Comparison of ENCODE assay signal across 8 mouse cellular contexts in genomic region chr7:120843037-120843621, GRCm38 (mm10). TPM values are rescaled to one million over a fixed set of nuclear protein-coding genes. Genes with fewer than 3 reads are reported as not detected.
DNase-seq lines count a peak whose midpoint lies in the region; ATAC-seq and TF ChIP-seq lines count a peak whose summit lies in the region.

No protein-coding gene starts in this region.

- no peaks in the 10 kb centered on the region for H3K9me3 ChIP-seq in hindbrain, embryonic 16.5 days (ENCODE audit: control insufficient read depth, low read length)

- TF ChIP-seq CTCF in left cerebral cortex, adult 2 months (IDR thresholded peaks at IDR 0.05), result no peak

- peak overlapping the region; percentile 91 for H3K27ac ChIP-seq in hindbrain, embryonic 16.5 days (ENCODE audit: low read depth, low read length)
- H3K27ac ChIP-seq in left cerebral cortex, adult 2 months, result peak overlapping the region; percentile 88
- peak overlapping the region; percentile 8; the same call in 1 of the 2 replicates for H3K27ac ChIP-seq in macrophage

- H3K4me2 ChIP-seq in hindbrain, embryonic 16.5 days (ENCODE audit: low read length), result peak overlapping the region; percentile 73

- under 1% methylated on average over 39 of the region's 40 CpGs for WGBS in hindbrain, embryonic 16.5 days
- 1% methylated on average over 39 of the region's 40 CpGs for WGBS in macrophage (ENCODE audit: missing documents)

- no peaks in the 10 kb centered on the region; the same call in 1 of the 2 replicates for H3K79me2 ChIP-seq in macrophage (ENCODE audit: inconsistent target)

- no peaks in the 10 kb centered on the region for H3K36me3 ChIP-seq in hindbrain, embryonic 16.5 days (ENCODE audit: control insufficient read depth, insufficient read depth, low read length)
- no peaks in the 10 kb centered on the region for H3K36me3 ChIP-seq in macrophage (ENCODE audit: inconsistent target)

- H3K4me3 ChIP-seq in hindbrain, embryonic 16.5 days (ENCODE audit: low read length), result peak overlapping the region; percentile 66
- H3K4me3 ChIP-seq in left cerebral cortex, adult 2 months, result peak overlapping the region; percentile 62
- H3K4me3 ChIP-seq in macrophage (ENCODE audit: inconsistent target), result peak overlapping the region; percentile 58

- DNase-seq in WW6 (ENCODE audit: low read depth, low spot score), result peak; percentile 68
- peak; percentile 59 to 84 for DNase-seq in cerebellum, postnatal 4 days (ENCODE audit: low spot score in 2 of 2)
- peak; percentile 88 for DNase-seq in gastrocnemius, adult 18-20 months (ENCODE audit: low spot score)
- peak; percentile 83 to 84 for DNase-seq in left cerebral cortex, adult 2 months (ENCODE audit: extremely low spot score in 1 of 2, low spot score in 2 of 2)
- DNase-seq in right cerebral cortex, postnatal 10 days (ENCODE audit: low spot score in 2 of 2), result peak; percentile 94 to 95
- DNase-seq in urinary bladder, postnatal 14 days (ENCODE audit: low spot score), result peak; percentile 90

- H3K4me1 ChIP-seq in hindbrain, embryonic 16.5 days (ENCODE audit: control insufficient read depth, insufficient read depth, low read depth, low read length), result peaks cover 15% of the 10 kb centered on the region

- no peaks in the 10 kb centered on the region for H3K27me3 ChIP-seq in hindbrain, embryonic 16.5 days (replicated peaks; ENCODE audit: control insufficient read depth, insufficient read depth, low read length)

- intact Hi-C loops in left cerebral cortex, adult 2 months (cut with DNase I), result loop anchor here (2.0 to 5.0 kb wide), 2 partner anchors 74 to 219 kb away; partner anchors contain the start of gene Polr3e

- peak overlapping the region; percentile 83 for H3K9ac ChIP-seq in hindbrain, embryonic 16.5 days (ENCODE audit: low read depth, low read length)

- peak; percentile 86 for ATAC-seq in hindbrain, embryonic 16.5 days

RNA-seq across cellular contexts. Expression of gene Eef2k, which starts 0.5 kb away (rescaled TPM):
- total RNA-seq in gastrocnemius, adult 18-20 months (2021), result 10 to 100 TPM; 59.7 to 60.4 TPM
- 37.4 and 40.3 TPM in 2 replicates for polyA plus RNA-seq in hindbrain, embryonic 16.5 days (2015; fragmentation: Nextera tagmentation; extraction: Ambion mirVana)
- 10 to 100 TPM; 34.1 to 34.4 TPM for total RNA-seq in left cerebral cortex, adult 2 months (2021)
- 10 to 100 TPM in 22 of 26 experiments, 1 to 10 TPM in 4; 2.3 to 88.2 (median 36.8) TPM for total RNA-seq in macrophage (2018; cell fraction: chromatin; rRNA removed)
- total RNA-seq in macrophage (2018; cell fraction: cytosol; rRNA removed), result 10 to 100 TPM; 17.1 to 41.1 (median 29.6) TPM
- 10 to 100 TPM; 11.8 to 48.9 (median 27.3) TPM for total RNA-seq in macrophage (2018; cell fraction: nucleus; rRNA removed)
- polyA plus RNA-seq in macrophage (2018), result 19.4 to 32.2 TPM (median 21.0 TPM) in 3 replicates

RNA-seq across cellular contexts. Expression of gene Gm5737, which starts 31.0 kb away (rescaled TPM):
- total RNA-seq in gastrocnemius, adult 18-20 months (2021), result under 1 TPM in 1 of 2 experiments, not detected in 1; 0.47 TPM
- 0.11 and 0.16 TPM in 2 replicates for polyA plus RNA-seq in hindbrain, embryonic 16.5 days (2015; fragmentation: Nextera tagmentation; extraction: Ambion mirVana)
- under 1 TPM in 1 of 2 experiments, not detected in 1; 0.27 TPM for total RNA-seq in left cerebral cortex, adult 2 months (2021)
- total RNA-seq in macrophage (2018; cell fraction: chromatin; rRNA removed), result not detected
- total RNA-seq in macrophage (2018; cell fraction: cytosol; rRNA removed), result not detected
- total RNA-seq in macrophage (2018; cell fraction: nucleus; rRNA removed), result not detected
- not detected in 3 replicates for polyA plus RNA-seq in macrophage (2018)

Comparison
In these comparisons a context has a peak if more than half of its experiments do, and no peak if none do; other contexts are left out.
1. Peak in every context shown above with its lines: DNase-seq, ATAC-seq, H3K4me3 ChIP-seq and H3K27ac ChIP-seq.
2. H3K27ac ChIP-seq: peak in every context shown above with its lines; median percentile 91 in hindbrain, embryonic 16.5 days; 88 in left cerebral cortex, adult 2 months; 8 in macrophage.